Mouse (Mus musculus) heart, adult 8-10 months (tissue): Measurements from ENCODE around the gene Selenos. TPM values are rescaled to one million over a fixed set of nuclear protein-coding genes. Genes with fewer than 3 reads are reported as not detected.

Experiments used
- DNase-seq: peaks from one replicate; pipeline ENCODE4 v3.0.0; 2022; ENCODE audit warnings: low spot score
- total RNA-seq, 4 experiments: library from RNA; stranded (reverse); gene quantifications; 2 replicates each; pipeline ENCODE4 v1.2.4; 2022

The Selenos gene
- total RNA-seq, 4 experiments from 2014 or later, result 37.5 to 50.8 (median 38.9) TPM

DNA sequence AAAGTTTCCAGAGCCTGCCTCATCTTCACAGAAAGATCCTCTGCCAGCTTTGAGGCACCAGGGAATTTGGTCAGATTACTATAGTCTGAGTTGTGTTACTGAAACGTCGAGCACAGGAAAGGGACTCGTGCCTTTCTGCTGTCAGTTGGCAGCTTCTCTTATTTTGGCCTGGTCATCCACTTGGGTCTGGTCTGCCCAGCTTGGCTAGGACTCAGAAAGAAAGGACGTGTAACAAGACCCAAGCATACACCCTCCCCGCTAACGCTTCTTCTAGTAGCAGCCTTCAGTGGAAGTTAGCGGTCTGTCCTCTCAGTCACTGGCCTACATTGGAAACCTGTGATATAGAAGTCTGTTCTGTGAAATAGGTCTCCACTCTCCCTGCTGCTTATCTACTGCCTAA, 5.1 kb downstream of the Selenos start:
- DNase-seq, result no peak

DNA sequence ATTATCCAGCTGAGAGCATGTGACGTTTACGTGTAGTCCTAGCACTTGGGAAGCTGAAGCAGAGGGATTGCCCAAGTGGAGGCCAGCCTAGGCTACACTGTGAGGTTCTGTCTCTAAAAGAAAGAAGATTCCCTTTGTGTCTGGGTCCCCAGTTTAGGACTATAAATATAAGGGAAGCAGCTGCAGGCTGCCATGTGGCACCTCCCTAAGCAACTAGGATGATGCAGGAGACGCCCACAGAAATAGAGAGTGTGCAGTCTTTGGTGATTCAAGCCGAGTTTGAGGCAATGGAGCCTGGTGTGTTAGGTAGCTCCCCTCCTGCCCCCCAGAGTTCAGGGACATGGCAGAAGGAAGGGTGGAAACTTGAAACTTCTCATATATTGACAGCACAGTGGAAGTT, 8.2 kb downstream of the Selenos start:
- no peak for DNase-seq

- no peak for DNase-seq
These were observed 8.6 kb downstream of the Selenos start for GRCm38 (mm10) chr7:66088077-66088476.

- DNase-seq, result no peak
These were observed 11.3 kb downstream of the Selenos start for GRCm38 (mm10) chr7:66090676-66091190.

DNA sequence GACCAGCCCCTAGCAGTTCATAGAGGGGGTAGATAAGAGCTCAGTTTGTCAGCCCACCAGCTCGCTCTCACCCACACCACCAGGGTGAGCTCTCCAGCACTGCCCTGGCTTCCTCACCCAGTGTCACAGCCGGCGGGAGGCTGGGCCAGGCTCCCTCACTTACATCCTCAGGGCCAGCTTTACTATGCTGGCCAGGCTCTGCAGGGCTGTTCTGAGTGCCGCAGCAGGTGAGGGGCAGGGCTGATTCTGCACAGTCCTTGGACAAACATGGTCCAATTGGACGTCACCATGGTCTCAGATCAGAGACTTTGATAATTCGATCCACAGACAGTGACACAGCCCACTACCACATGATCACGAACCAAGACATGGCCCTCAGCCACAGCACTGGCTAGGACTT, 12.1 kb downstream of the Selenos start:
- DNase-seq, result no peak

DNA sequence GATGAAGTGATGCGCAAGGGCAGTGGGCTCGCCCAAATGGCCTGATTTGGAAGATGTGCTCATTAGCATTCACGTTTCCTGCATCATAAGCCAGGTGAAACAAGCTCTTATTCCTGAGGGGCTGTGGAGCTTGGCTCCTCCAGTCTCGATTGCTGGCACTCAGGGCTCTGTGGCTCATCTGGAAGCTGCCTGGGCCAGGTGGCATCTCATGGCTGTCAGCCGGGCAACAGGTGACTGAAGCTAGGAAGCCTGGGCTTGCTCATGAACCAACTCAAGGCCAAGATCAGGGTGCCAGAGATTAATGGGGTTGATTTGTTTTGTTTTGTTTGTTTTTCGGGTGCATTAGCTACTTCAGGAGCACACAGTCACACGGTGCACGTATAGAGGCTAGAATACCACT, 13.2 kb downstream of the Selenos start:
- no peak for DNase-seq

- no peak for DNase-seq
These were observed 14.7 kb downstream of the Selenos start for GRCm38 (mm10) chr7:66094141-66094540.

DNA sequence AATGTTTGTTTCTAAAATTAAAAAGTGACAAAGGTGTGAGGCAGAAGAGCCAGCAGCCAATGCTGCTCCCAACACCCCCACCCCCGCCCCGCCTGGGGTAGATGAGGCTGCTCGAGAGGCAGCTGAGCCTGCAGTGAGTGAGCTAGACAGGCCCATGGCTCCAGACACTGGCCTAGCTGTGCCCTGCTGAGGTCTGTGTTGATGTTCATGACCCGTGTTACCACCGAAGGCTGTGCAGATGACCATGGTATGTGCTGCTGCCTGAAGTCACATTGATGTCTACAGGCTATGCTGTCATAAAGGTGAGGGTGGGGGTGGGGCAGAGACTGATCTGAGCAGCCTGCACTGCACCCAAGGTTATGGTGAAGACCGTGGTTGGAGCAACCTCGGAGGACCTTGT, 19.4 kb downstream of the Selenos start:
- DNase-seq, result no peak

DNA sequence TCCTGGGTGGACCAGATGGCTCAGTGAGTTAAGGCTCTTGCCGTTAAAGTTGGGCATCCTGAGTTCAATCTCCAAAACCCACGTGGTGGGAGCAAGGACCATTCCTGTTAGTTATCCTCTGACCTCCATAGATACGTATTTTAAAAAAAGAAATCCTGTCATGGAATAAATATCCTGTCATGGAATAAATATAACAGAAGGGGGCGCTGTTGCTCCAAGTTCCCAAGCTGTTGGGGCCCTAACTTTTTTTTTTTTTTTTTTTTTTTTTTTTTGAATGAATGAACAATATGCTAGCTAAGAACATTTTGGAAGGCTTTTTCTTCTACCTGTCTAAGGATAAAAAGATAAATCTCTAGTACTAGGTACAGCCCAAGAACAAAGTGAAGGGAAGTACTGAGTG, 22.4 kb downstream of the Selenos start:
- DNase-seq, result no peak

DNA sequence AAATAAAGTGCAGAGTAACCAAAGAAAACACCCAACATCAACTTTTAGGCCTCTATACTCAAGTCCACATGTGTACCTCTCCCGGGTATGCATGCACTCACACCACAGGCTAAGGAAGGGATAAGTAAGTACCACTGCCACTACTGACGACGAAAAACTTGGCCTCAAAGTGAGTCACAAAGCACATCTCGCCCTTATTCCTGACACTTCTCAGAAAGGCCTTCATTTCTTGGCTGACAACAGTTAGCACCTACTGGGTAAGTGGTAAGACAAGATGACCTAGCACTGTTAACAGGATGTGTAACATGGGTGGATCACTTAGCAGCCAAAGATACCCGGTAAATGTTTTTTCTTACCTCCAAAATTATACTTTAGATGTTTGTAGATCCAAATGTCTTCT, 25.1 kb downstream of the Selenos start:
- DNase-seq, result no peak

GRCm38 (mm10) chr7:66105771-66106170, 26.3 kb downstream of the Selenos start:
- DNase-seq, result no peak

DNA sequence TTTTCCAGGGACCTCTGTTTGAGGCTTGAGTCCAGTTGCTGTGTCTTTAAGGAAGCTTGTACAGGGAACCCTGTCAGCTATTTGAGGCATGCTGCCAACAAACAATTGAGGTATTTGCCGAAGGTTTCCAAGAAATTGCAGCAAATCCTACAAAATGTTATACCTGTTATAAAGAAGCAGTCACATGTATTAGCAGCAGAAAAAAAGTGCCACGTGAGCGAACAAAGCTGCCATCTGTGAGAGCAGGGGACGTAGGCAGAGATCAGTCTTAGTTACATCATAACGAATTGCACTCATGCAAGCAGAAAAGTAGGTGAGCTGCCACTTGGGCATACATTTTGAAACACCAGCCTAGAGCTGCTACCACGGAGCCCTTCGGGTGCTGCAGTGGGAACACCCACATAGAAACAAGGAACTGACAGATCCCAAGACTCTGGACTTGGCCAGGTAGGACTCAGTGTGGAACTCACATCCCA, 27.2 kb downstream of the Selenos start:
- DNase-seq, result no peak

GRCm38 (mm10) chr7:66107206-66107605, 27.8 kb downstream of the Selenos start:
- DNase-seq, result no peak

DNA sequence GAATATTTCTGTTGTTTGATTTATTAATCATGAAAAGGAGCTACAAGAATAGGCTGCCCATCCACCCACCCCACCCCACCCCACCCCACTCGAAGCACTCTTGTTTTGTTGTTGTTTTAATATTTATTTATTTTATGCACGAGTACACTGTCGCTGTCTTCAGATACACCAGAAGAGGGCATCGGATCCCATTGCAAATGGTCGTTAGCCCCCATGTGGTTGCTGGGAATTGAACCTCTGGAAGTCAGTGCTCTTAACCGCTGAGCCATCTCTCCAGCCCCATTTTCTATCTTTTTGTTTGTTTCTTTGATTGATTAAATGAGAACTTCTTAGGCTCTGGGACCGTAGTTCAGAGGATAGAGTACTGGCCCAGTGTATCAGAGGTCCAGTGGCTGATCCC, 28.5 kb downstream of the Selenos start:
- no peak for DNase-seq

- peak; percentile 92 for DNase-seq
These were observed 29.8 kb downstream of the Selenos start, which contains the start of gene Chsy1 for GRCm38 (mm10) chr7:66108961-66109854. Gene Chsy1, plus strand, starts transcription at chr7:66109515.

- DNase-seq, result no peak
These were observed 30.6 kb downstream of the Selenos start for GRCm38 (mm10) chr7:66109855-66110635.

GRCm38 (mm10) chr7:66110636-66111112, 31.2 kb downstream of the Selenos start:
- DNase-seq, result no peak

DNA sequence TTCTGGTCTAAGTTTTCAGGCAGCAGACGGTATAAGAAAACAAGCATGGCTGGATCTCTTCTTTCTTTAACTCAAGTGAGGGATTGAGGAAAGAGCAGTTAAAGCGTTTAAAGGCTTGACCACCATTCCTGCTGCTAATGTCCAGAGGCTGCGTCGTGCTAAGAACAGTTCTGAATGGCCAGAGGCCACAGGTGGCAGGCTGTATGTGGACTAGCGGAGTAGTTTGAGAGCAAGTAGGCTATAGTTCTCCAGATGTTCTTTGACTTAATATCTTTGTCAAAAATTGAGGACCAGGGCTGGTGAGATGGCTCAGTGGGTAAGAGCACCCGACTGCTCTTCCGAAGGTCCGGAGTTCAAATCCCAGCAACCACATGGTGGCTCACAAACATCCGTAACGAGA, 31.8 kb downstream of the Selenos start:
- DNase-seq, result no peak

DNA sequence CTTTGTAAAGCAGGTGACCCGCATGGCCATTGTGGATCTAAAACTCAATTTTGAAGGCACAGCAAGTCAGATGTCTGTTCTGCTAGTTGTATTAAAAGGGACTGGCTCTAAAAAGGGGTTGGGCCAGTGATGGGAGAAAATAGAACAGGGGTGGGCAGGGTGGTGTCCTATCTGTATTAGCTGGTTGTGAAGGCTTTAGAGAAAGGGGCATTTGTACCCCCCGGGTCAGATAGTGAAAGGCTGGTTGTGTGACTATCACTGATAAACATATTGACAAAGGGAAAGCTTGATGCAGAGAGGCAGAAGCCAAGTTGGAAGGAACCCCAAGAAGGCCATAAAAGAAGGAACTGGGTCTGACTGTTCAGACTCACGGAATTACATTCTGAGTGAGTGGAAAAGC, 34.1 kb downstream of the Selenos start:
- no peak for DNase-seq

DNA sequence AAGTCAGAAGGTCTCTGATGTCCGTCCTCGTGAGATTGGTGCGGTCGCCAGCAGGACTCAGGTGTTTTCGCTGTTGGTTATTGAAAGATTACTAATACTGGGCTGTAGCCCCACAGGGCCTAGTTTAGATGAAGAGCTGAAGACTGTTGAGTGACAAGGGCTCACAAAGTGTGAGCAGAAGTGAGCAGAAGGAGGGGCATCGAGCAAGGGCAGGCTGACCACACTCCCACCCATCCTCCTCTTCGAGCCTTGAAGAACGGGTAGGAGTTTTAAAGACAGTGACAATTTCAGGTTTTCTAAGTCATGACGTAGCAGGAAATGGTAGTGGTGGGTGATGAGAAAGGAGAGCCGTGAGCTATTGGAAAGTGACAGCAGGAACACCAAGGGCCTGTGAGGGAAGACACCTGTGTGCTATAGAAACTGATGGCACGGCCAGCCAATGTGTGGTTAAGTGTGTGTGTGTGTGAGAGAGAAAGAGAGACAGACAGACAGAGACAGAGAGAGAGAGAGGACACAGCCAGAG, 36.4 kb downstream of the Selenos start:
- no peak for DNase-seq

GRCm38 (mm10) chr7:66116906-66117482, 37.5 kb downstream of the Selenos start:
- DNase-seq, result no peak

GRCm38 (mm10) chr7:66118046-66118445, 38.6 kb downstream of the Selenos start:
- DNase-seq, result no peak
